Mouse (Mus musculus) ZHBTc4 (cell line): ENCODE data around the gene Smtnl2.
A peak's percentile ranks its signal among the peaks of the same experiment; 100 is the strongest.
"Not testable (repeated sequence)": the region's sequence is repeated elsewhere in the genome, so short reads cannot be mapped to it uniquely, and the experiment has no call there.

Experiments
- DNase-seq: peaks from one replicate; pipeline ENCODE4 v3.0.0-alpha.2; 2011; ENCODE audit warnings: low read depth, low spot score

Smtnl2 gene

DNA sequence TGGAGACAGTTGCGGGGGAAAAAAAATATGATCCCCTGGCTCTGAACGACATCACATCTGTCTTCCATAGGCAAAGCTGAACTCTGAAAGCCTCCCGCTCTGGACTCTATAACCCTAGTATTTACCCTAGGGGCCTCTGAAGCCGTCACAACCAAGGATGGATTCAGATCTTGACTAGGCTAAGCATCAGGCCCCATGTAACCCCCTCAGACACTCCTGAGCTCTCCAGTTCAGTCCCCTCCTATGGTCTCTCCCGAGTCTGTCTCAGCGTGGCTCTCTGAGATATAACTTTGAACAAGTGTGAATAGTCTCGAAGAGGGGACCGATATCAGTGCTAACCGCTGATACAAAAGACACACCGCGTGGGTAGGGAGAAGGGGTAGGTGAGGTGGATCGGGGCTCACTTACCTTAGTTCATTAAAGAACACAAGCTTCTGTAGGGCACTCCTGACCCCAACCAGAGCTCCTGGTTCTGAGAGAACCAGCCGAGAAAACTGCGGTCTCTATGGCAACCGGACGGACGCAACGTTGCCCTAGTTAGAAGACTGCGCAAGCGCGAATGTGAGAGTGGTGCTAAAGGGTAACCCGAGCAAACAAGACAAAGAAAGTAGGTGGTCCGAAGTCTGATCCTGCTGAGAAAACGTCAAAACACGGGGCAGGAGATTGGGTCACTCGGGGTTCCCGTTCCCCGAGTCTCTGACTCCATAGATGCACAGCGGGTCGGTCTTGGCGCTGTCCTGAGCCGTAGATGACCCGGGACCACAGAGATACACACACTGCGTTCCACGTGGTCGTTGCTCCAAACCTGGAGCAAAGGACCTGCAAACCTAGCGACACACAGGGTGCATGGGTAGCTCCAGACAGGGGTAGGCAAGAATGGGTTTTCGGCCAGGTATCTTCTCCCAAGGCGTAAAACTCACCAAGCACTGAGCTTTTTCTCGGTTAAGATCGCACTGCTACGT, 49.8 kb downstream of the Smtnl2 start:
- peak; percentile 94 for DNase-seq

DNA sequence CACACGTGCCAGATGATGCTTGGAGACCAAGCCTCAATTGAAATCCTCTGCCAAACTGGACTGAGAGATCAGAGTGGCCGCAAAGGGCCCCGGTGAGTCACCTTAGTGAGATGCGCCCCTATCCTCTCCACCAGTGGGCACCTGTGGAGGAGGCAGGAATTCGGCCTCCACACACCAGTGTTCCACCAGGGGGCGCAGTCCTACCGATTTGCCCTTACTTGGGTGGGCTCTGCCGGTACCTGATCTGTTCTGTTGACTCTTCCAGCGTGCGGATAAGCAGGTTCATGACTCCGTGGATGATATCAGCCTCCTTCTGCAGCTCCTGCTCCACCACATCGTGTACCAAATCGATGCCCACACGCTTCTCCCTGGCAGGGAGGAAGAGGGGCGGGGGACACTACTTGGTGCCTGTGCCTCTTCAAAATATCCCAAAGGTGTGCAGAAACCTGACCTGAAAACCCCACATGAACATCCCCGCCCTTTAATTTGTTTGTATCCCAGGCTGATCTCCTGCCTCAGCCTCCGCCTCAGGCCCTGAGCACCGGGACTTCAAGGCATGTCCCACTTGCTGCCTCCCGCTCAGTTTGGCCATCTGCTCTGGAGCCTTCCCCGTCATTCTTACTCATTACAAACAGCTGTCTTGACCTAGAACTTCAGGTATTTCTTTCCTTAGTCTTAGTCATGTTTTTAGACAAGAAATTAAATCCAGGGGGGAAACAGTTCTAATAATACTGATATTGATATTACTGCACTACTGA, 56.4 kb downstream of the Smtnl2 start:
- DNase-seq, result peak; percentile 91

- DNase-seq, result peak; percentile 75
These were observed 58.3 kb downstream of the Smtnl2 start for GRCm38 (mm10) chr11:72353186-72353585.

GRCm38 (mm10) chr11:72352272-72352671, 59.2 kb downstream of the Smtnl2 start:
- peak; percentile 40 for DNase-seq

DNA sequence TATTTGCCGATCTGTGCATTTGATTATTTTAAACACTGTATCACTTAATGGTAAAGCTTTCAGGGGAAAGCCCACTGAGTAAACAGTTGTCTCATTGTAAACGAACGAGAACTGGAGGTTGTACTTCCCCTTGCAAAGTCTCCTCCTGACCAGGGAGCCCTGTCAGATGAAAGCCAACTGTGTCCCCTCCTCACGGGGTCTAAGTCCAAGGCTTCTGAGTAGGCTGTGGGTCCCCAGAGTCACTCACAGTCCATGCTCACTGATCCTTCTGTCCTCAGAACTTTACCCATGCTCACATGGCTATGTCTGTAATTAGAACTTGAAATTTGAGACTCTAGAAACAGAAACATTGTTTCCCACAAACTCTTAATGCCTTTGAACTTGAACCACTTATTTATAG, 61.9 kb downstream of the Smtnl2 start:
- DNase-seq, result no peak

DNA sequence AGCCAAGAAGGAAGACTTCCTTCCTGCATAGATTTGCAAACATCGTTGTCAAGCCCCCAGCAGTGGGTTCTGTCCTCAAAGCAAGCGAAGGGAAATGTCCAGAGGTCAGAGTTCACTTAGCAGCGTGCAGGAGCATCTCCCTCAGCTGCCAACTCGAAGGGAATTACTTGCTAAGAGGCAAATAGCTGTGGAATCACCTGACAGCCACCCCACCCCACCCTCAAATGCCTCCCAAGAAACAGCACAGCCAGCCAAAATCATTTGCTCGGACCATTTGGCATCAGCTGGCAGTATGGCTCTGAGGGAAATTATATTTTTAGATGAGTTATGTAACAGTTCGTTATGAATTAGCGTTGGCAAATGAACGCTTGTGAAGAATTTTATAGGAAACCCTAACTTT, 62.5 kb downstream of the Smtnl2 start:
- peak; percentile 24 for DNase-seq

DNA sequence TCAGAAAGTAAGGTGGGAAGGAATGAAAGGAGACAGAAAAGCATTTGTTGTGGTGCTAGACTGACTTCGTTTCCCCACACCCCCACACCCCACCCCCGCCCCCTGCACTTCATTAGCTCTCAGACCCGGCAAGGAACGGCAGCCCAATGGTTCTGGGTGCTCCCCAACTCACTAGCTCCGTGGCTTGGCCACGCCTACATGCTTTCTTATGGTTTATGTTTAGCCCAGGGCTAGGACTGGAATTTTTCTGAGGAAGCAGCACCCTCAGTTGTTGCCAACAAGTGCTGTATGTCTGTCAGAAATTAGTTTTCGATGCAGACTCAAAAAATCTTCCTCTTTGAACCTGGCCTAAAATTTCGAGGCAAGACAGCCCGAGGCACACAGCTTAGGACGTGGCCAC, 63.0 kb downstream of the Smtnl2 start:
- DNase-seq, result no peak

- no peak for DNase-seq
These were observed 67.0 kb downstream of the Smtnl2 start for GRCm38 (mm10) chr11:72344486-72344885.

DNA sequence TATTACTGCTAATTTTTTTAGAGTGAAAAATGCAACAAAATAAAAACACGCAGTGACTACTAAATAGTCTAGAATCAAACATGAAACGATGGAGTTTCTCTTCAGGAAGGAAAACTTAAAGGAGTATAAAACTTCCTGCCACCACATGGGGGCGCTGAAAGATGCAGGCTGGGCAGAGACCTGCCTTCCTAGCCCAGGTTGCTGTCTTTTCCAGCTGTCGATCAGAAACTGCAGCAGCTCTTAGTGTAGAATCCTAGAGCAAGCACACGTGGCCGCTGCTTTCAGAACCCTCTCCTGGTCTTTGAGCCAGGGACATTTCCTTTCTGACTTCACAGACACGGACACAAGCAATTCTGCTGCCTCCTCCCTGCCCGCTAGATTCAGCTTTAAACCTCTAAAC, 67.6 kb downstream of the Smtnl2 start:
- peak; percentile 88 for DNase-seq

DNA sequence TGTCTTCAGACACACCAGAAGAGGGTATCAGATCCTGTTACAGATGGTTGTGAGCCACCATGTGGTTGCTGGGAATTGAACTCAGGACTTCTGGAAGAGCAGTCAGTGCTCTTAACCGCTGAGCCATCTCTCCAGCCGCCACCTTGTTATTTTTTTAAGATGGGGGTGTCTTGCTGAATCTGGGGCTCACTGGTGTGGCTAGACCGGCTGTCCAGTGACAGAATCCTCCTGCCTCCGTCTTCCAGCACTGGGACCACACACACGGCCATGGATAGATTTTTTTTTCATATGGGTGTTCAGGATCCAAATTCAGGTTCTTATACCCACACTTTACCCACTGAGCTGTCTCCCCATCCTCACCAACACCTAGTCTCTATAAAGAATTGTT, 68.3 kb downstream of the Smtnl2 start:
- not testable (repeated sequence) for DNase-seq

GRCm38 (mm10) chr11:72342549-72343237, 68.8 kb downstream of the Smtnl2 start:
- peak; percentile 90 for DNase-seq

GRCm38 (mm10) chr11:72339716-72340115, 71.8 kb downstream of the Smtnl2 start:
- no peak for DNase-seq
